ENCODE assay signal across 10 mouse cellular contexts in genomic region chr15:91704091-91704490, GRCm38 (mm10).
"Had no signal": no experiment of that assay in that cellular context is flagged by ENCODE, and none has a peak within 500 bp of the region (broad histone marks: within the 10 kb centered on the region; RNA-seq: fewer than 3 reads in every experiment).

No protein-coding gene starts in this region.

- H3K27ac ChIP-seq: limb, embryonic 13.5 days; liver, embryonic 14.5 days; midbrain, embryonic 13.5 days; stomach, postnatal 0 days had no signal

- DNase-seq: left cerebral cortex, postnatal 4 days; lung, adult 18-20 months; lung, postnatal 36 days; right cerebral cortex, postnatal 25 days; thymus, postnatal 4 days had no signal

- H3K4me3 ChIP-seq: layer of hippocampus, adult 2 months; limb, embryonic 13.5 days; midbrain, embryonic 13.5 days had no signal
